Mouse (Mus musculus): ENCODE measurements around the gene Tdrd1. TPM values are rescaled to one million over a fixed set of nuclear protein-coding genes. Genes with fewer than 3 reads are reported as not detected.

Tdrd1 gene
- polyA plus RNA-seq, 1 experiment from 2014 or later = 0.81 TPM

- Histone ChIP-seq H3K27ac (peak overlapping the region; percentile 82), H3K9ac (no peak overlapping the region), H3K4me1 (peaks cover 22% of the 10 kb centered on the region), H3K4me2 (peak overlapping the region; percentile 11; the same call in 1 of the 2 replicates), H3K4me3 (no peak overlapping the region), H3K9me3 (no peaks in the 10 kb centered on the region), H3K36me3 (peaks cover 20% of the 10 kb centered on the region), H3K27me3 (no peaks in the 10 kb centered on the region)
- WGBS = 49% methylated on average over 6 of the region's 6 CpGs
- ATAC-seq (ENCODE audit: borderline replicate concordance, extremely low read depth, low FRiP score, low TSS enrichment) = peak; percentile 53
Measured at GRCm38 (mm10) chr19:56915084-56915483, 89.1 kb downstream of the Tdrd1 start.

Other genes starting within 250 kb of the Tdrd1 start
- 1.4 and 1.5 TPM in 2 replicates for gene Adrb1, start 104.0 kb upstream of the Tdrd1 start, polyA plus RNA-seq (2015; fragmentation: Nextera tagmentation; extraction: Ambion mirVana)
- gene Ccdc186, start 4.0 kb upstream of the Tdrd1 start, polyA plus RNA-seq (2015; fragmentation: Nextera tagmentation; extraction: Ambion mirVana) = 26.2 and 27.8 TPM in 2 replicates
- gene Vwa2, start 48.0 kb downstream of the Tdrd1 start, polyA plus RNA-seq (2015; fragmentation: Nextera tagmentation; extraction: Ambion mirVana) = 10.8 and 11.0 TPM in 2 replicates
- 28.4 and 29.7 TPM in 2 replicates for gene Afap1l2, start 182.0 kb downstream of the Tdrd1 start, polyA plus RNA-seq (2015; fragmentation: Nextera tagmentation; extraction: Ambion mirVana)

Measured in lung, embryonic 15.5 days (tissue).